Mouse (Mus musculus) forebrain, embryonic 11.5 days (tissue): Measurements from ENCODE around the gene Kdm6a. TPM values are rescaled to one million over a fixed set of nuclear protein-coding genes. Genes with fewer than 3 reads are reported as not detected.

Experiments
- ATAC-seq: fragments of 200-750 bp; cut with Nextera tagmentation; replicated peaks from 2 replicates; pipeline ENCODE4 v1.8.0; 2017; ENCODE audit warnings: moderate TSS enrichment; ENCODE audit not compliant: low FRiP score
- DNase-seq: peaks from one replicate; pipeline ENCODE4 v3.0.0-alpha.2; 2017; ENCODE audit warnings: low spot score
- H3K27ac ChIP-seq: fragments of 300-500 bp; sonication (generic); 2 replicates; pipeline ENCODE4 v1.5.1; 2014; ENCODE audit warnings: low read depth, low read length
- H3K27me3 ChIP-seq: fragments of 300-500 bp; sonication (generic); 2 replicates; pipeline ENCODE4 v1.6.1; 2014; ENCODE audit warnings: mild to moderate bottlenecking, low read length, mixed read lengths; ENCODE audit not compliant: control insufficient read depth, insufficient read depth
- H3K36me3 ChIP-seq: fragments of 300-500 bp; sonication (generic); 2 replicates; pipeline ENCODE4 v1.6.1; 2014; ENCODE audit warnings: mild to moderate bottlenecking, low read length, moderate library complexity, mixed read lengths; ENCODE audit not compliant: control insufficient read depth, insufficient read depth
- H3K4me1 ChIP-seq: fragments of 300-500 bp; sonication (generic); replicated peaks from 2 replicates; pipeline ENCODE4 v1.6.1; 2014; ENCODE audit warnings: low read length, mixed read lengths; ENCODE audit not compliant: control insufficient read depth, insufficient read depth
- H3K4me2 ChIP-seq: fragments of 300-500 bp; sonication (generic); 2 replicates; pipeline ENCODE4 v1.6.1; 2014; ENCODE audit warnings: low read depth, mild to moderate bottlenecking, low read length, moderate library complexity, mixed read lengths; ENCODE audit not compliant: severe bottlenecking
- H3K4me3 ChIP-seq: fragments of 300-500 bp; sonication (generic); 2 replicates; pipeline ENCODE4 v1.5.1; 2014; ENCODE audit warnings: low read depth, low read length
- H3K9ac ChIP-seq: fragments of 300-500 bp; sonication (generic); 2 replicates; pipeline ENCODE4 v1.6.1; 2014; ENCODE audit warnings: low read length
- H3K9me3 ChIP-seq: fragments of 300-500 bp; sonication (generic); 2 replicates; pipeline ENCODE4 v1.6.1; 2016; ENCODE audit warnings: low read length, mixed read lengths; ENCODE audit not compliant: control insufficient read depth
- WGBS: fragments of 180-500 bp; shearing (Covaris S2); extraction: QIAGEN DNeasy Blood & Tissue Kit; methylation state at CpG from one replicate; pipeline ENCODE4 v1.1.7; 2014; 5-methylcytosine and 5-hydroxymethylcytosine counted together
- polyA plus RNA-seq: library from polyadenylated mRNA; unstranded; fragments of >200 nt; fragmentation: Nextera tagmentation; extraction: Ambion mirVana; gene quantifications from 2 replicates; pipeline ENCODE4 v1.2.1, GENCODE M21; 2014

The Kdm6a gene
- polyA plus RNA-seq, 1 experiment from 2014 or later, result 33.6 TPM

- no peaks in the 10 kb centered on the region for H3K36me3 ChIP-seq
- no peak overlapping the region for H3K4me2 ChIP-seq
- no peaks in the 10 kb centered on the region for H3K27me3 ChIP-seq
- no peak for DNase-seq
- ATAC-seq, result peak; percentile 58; the same call in 1 of the 2 replicates
- no peak overlapping the region for H3K4me3 ChIP-seq
- no peak overlapping the region for H3K9ac ChIP-seq
- no peak overlapping the region for H3K27ac ChIP-seq
- H3K9me3 ChIP-seq, result no peaks in the 10 kb centered on the region
- 62% methylated on average over 4 of the region's 4 CpGs for WGBS
- no peaks in the 10 kb centered on the region for H3K4me1 ChIP-seq
Measured at GRCm38 (mm10) chrX:18254767-18255166, 92.4 kb downstream of the Kdm6a start.

GRCm38 (mm10) chrX:18258238-18258809, 95.9 kb downstream of the Kdm6a start:
- Histone ChIP-seq H3K4me3 (no peak overlapping the region), H3K4me1 (no peaks in the 10 kb centered on the region), H3K9me3 (no peaks in the 10 kb centered on the region), H3K9ac (no peak overlapping the region), H3K27ac (no peak overlapping the region), H3K27me3 (no peaks in the 10 kb centered on the region), H3K36me3 (no peaks in the 10 kb centered on the region), H3K4me2 (no peak overlapping the region)
- no peak for DNase-seq
- 94% methylated on average over 8 of the region's 8 CpGs for WGBS
- no peak for ATAC-seq

GRCm38 (mm10) chrX:18278561-18278960, 116.2 kb downstream of the Kdm6a start:
- Histone ChIP-seq H3K27ac (no peak overlapping the region), H3K4me2 (no peak overlapping the region), H3K9ac (no peak overlapping the region), H3K4me1 (no peaks in the 10 kb centered on the region), H3K4me3 (no peak overlapping the region), H3K9me3 (no peaks in the 10 kb centered on the region), H3K27me3 (no peaks in the 10 kb centered on the region), H3K36me3 (no peaks in the 10 kb centered on the region; the same call in 1 of the 2 replicates)
- 88% methylated on average over 5 of the region's 5 CpGs for WGBS
- no peak for ATAC-seq
- no peak for DNase-seq

GRCm38 (mm10) chrX:18280134-18280533, 117.8 kb downstream of the Kdm6a start:
- ATAC-seq, result no peak
- no peak overlapping the region for H3K4me3 ChIP-seq
- H3K36me3 ChIP-seq, result no peaks in the 10 kb centered on the region; the same call in 1 of the 2 replicates
- no peaks in the 10 kb centered on the region for H3K4me1 ChIP-seq
- H3K4me2 ChIP-seq, result no peak overlapping the region
- H3K9me3 ChIP-seq, result no peaks in the 10 kb centered on the region
- no peak overlapping the region for H3K27ac ChIP-seq
- no peaks in the 10 kb centered on the region for H3K27me3 ChIP-seq
- H3K9ac ChIP-seq, result no peak overlapping the region
- DNase-seq, result no peak

Other genes starting within 250 kb of the Kdm6a start
- not detected in 2 replicates for gene Dusp21, start 16.7 kb upstream of the Kdm6a start, polyA plus RNA-seq